Mouse (Mus musculus): ENCODE measurements at regions not wholly inside any gene's neighbourhood (a gene's known extent, or its start where the extent isn't known, plus 50 kb on each side); places are given as distances from the start of the nearest gene placed in this dataset.

DNA sequence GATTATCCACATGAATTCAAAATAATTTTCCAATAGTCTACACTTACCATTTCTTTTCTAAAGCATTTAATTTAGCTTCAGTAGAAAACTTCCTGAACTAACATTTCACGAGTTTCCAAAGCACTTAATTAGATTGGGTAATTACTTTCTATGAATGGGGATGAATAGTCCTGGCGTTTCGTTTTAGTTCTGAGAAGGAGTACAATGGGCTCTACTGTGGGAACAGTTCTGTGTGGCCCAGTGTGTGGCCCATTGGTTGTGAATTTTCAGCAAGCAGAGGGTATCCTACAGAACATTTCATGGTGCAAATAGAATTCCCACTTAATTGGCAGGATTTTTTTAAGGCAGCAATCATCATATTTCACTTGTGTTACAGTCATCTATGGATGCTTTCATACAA lies 95.5 kb downstream of the 1700017N19Rik start:
- Histone ChIP-seq H3K36me3 (ENCODE audit: control insufficient read depth, insufficient read depth, low read length) (no peaks in the 10 kb centered on the region), H3K27ac (ENCODE audit: control insufficient read depth, insufficient read depth, low read depth, low read length) (no peak overlapping the region), H3K27me3 (ENCODE audit: control insufficient read depth, insufficient read depth, low read length) (no peaks in the 10 kb centered on the region), H3K4me3 (ENCODE audit: control insufficient read depth, low read depth, low read length) (no peak overlapping the region), H3K4me1 (ENCODE audit: control insufficient read depth, insufficient read depth, low read length) (no peaks in the 10 kb centered on the region)
- no peak for TF ChIP-seq CTCF (IDR thresholded peaks at IDR 0.05; ENCODE audit: control insufficient read depth, insufficient read depth, insufficient replicate concordance, low read depth, low read length)
- no peak for TF ChIP-seq POLR2A (IDR thresholded peaks at IDR 0.05; ENCODE audit: control insufficient read depth, low read depth, low read length)

DNA sequence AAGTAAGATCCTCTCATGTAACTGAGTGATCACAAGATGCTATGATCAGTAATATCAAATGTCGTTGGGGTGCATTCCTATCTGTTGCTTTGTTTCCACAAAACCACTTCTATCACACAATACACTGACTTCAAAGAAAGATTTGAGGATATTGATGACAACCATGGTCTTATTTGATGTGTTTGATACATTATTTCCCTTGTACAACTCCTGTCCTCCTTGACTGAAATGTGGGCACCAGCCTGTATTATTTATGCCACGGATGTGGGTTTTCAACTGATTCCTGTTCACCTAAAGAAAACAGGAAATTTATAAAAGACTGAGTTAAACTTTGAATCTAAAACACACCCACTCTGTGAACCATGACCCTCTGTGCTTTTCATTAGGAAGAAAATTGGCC lies 105.7 kb downstream of the 1700017N19Rik start:
- no peaks in the 10 kb centered on the region for H3K27me3 ChIP-seq (ENCODE audit: control insufficient read depth, insufficient read depth, low read length)
- no peak overlapping the region for H3K4me3 ChIP-seq (ENCODE audit: control insufficient read depth, low read depth, low read length)
- no peak for TF ChIP-seq CTCF (IDR thresholded peaks at IDR 0.05; ENCODE audit: control insufficient read depth, insufficient read depth, insufficient replicate concordance, low read depth, low read length)
- no peak for TF ChIP-seq POLR2A (IDR thresholded peaks at IDR 0.05; ENCODE audit: control insufficient read depth, low read depth, low read length)
- H3K36me3 ChIP-seq (ENCODE audit: control insufficient read depth, insufficient read depth, low read length) = no peaks in the 10 kb centered on the region
- no peaks in the 10 kb centered on the region for H3K4me1 ChIP-seq (ENCODE audit: control insufficient read depth, insufficient read depth, low read length)
- H3K27ac ChIP-seq (ENCODE audit: control insufficient read depth, insufficient read depth, low read depth, low read length) = no peak overlapping the region

DNA sequence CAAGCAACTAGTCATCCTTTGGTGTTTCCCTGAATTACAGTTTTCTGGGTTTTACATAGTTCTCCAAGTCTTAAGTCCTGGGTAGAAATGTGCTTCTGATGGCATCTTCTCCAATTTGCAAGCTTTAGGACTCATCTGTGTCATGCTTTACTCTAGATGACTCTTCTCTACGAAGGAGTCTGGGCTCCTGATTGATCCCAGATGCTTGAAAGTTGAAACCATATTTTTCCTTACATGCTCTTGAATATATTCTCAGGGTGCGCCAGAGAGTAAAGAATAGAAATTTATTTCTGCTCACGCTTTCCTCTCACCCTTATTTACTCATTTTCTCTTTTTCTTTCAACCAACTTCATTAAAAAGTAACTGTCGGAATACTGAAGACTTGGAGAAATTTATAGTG lies 108.9 kb downstream of the 1700017N19Rik start:
- Histone ChIP-seq H3K36me3 (ENCODE audit: control insufficient read depth, insufficient read depth, low read length) (no peaks in the 10 kb centered on the region), H3K27me3 (ENCODE audit: control insufficient read depth, insufficient read depth, low read length) (no peaks in the 10 kb centered on the region), H3K4me1 (ENCODE audit: control insufficient read depth, insufficient read depth, low read length) (no peaks in the 10 kb centered on the region), H3K4me3 (ENCODE audit: control insufficient read depth, low read depth, low read length) (no peak overlapping the region), H3K27ac (ENCODE audit: control insufficient read depth, insufficient read depth, low read depth, low read length) (no peak overlapping the region)
- TF ChIP-seq POLR2A (IDR thresholded peaks at IDR 0.05; ENCODE audit: control insufficient read depth, low read depth, low read length) = no peak
- TF ChIP-seq CTCF (IDR thresholded peaks at IDR 0.05; ENCODE audit: control insufficient read depth, insufficient read depth, insufficient replicate concordance, low read depth, low read length) = no peak

DNA sequence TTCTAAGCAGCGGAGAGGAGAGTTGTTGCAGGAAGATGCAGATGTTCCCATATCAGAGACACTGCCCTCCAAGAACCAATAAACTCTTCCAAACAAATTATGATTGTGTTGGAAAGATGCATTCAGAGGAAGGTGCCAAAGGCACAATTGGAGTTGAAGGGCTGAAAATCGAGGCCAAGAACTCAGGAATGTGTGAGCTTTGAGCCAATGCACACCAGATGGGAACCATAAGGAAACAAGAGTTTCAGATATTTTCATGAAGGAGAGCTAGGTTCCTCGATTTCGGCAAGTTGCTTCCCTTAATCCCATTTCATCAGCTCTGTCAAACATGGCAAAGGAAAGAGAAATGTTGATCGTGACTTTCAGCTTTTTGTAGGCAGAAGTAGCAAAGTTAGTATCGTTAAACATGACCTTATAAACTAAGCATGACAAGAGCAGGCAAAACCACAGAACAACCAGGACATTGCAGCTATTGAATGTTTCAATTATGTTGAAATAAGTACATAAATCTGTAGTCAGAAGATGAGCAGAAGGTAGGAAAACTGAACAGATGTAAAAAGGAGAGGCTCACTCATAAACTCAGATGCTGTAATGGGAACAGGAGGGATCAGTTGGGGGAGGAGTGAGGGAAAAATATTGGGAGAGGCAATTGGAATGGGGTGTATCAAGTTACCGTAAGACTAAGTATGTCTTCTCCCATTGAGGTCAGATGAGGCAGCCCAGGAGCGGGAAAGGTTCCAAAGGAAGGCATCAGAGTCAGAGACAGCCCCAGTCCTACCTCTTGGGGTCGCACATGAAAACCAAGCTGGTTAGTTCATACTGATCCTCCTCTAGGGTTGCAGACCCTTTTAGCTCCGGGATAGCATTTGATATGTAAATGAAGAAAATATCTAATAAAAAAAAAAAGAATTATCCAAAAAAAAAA lies 110.3 kb downstream of the 1700017N19Rik start:
- no peaks in the 10 kb centered on the region for H3K4me1 ChIP-seq (ENCODE audit: control insufficient read depth, insufficient read depth, low read length)
- TF ChIP-seq POLR2A (IDR thresholded peaks at IDR 0.05; ENCODE audit: control insufficient read depth, low read depth, low read length) (no peak), CTCF (IDR thresholded peaks at IDR 0.05; ENCODE audit: control insufficient read depth, insufficient read depth, insufficient replicate concordance, low read depth, low read length) (no peak)

DNA sequence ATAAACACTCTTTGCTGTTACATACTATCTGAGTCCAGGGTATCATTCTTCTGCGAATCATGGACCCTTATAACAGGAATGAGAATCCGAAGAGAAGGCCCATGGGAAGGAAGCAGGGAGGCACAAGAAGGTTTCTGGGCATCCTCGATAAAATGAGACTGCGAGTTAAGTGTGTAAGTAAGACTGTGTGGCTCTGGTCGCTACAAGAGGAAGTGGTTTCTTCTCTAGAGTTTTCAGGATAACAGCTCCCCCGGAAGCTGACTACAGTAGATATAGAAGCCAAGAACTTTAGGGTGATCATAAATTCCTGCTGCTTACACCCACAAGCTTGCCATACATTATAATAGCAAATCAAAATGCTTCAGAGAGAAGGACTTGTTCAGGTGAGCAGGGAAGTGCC lies 111.7 kb downstream of the 1700017N19Rik start:
- no peaks in the 10 kb centered on the region for H3K27me3 ChIP-seq (ENCODE audit: control insufficient read depth, insufficient read depth, low read length)
- H3K27ac ChIP-seq (ENCODE audit: control insufficient read depth, insufficient read depth, low read depth, low read length) = no peak overlapping the region
- no peaks in the 10 kb centered on the region for H3K36me3 ChIP-seq (ENCODE audit: control insufficient read depth, insufficient read depth, low read length)
- H3K4me3 ChIP-seq (ENCODE audit: control insufficient read depth, low read depth, low read length) = no peak overlapping the region
- no peak for TF ChIP-seq CTCF (IDR thresholded peaks at IDR 0.05; ENCODE audit: control insufficient read depth, insufficient read depth, insufficient replicate concordance, low read depth, low read length)
- TF ChIP-seq POLR2A (IDR thresholded peaks at IDR 0.05; ENCODE audit: control insufficient read depth, low read depth, low read length) = no peak
- no peaks in the 10 kb centered on the region for H3K4me1 ChIP-seq (ENCODE audit: control insufficient read depth, insufficient read depth, low read length)

More for the DNA sequence above, 110.3 kb downstream of the 1700017N19Rik start:
- Histone ChIP-seq H3K27ac (ENCODE audit: control insufficient read depth, insufficient read depth, low read depth, low read length) (no peak overlapping the region), H3K36me3 (ENCODE audit: control insufficient read depth, insufficient read depth, low read length) (no peaks in the 10 kb centered on the region), H3K27me3 (ENCODE audit: control insufficient read depth, insufficient read depth, low read length) (no peaks in the 10 kb centered on the region), H3K4me3 (ENCODE audit: control insufficient read depth, low read depth, low read length) (no peak overlapping the region)

DNA sequence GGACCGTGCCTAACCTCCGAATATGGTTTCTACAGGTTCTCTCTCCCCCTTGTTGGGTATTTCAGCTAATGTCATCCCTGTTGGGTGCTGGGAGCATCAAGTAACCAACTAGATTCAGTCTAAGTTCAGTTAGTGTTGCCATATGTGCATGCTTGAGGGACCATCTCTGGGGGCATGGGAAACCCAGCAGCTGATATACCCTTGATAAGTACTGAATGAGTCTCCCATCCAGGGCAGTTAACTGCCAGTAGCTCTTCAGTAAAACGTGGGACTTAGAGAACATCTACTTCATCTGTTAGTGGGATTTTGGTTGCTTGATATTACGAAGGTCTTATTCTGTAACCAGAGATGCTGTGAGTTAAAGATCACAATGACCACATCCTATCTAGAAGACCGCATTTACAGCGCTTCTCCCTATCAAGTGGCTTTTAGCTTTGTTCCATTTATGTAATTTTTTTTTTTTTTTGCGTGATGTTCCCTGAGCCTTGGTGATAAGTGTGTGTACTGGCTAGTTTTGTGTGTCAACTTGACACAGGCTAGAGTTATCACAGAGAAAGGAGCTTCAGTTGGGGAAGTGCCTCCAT lies 125.9 kb downstream of the 1700017N19Rik start:
- TF ChIP-seq POLR2A (IDR thresholded peaks at IDR 0.05; ENCODE audit: control insufficient read depth, low read depth, low read length) = no peak
- no peak for TF ChIP-seq CTCF (IDR thresholded peaks at IDR 0.05; ENCODE audit: control insufficient read depth, insufficient read depth, insufficient replicate concordance, low read depth, low read length)
- Histone ChIP-seq H3K27me3 (ENCODE audit: control insufficient read depth, insufficient read depth, low read length) (no peaks in the 10 kb centered on the region), H3K4me1 (ENCODE audit: control insufficient read depth, insufficient read depth, low read length) (no peaks in the 10 kb centered on the region), H3K27ac (ENCODE audit: control insufficient read depth, insufficient read depth, low read depth, low read length) (no peak overlapping the region), H3K36me3 (ENCODE audit: control insufficient read depth, insufficient read depth, low read length) (no peaks in the 10 kb centered on the region), H3K4me3 (ENCODE audit: control insufficient read depth, low read depth, low read length) (no peak overlapping the region)

DNA sequence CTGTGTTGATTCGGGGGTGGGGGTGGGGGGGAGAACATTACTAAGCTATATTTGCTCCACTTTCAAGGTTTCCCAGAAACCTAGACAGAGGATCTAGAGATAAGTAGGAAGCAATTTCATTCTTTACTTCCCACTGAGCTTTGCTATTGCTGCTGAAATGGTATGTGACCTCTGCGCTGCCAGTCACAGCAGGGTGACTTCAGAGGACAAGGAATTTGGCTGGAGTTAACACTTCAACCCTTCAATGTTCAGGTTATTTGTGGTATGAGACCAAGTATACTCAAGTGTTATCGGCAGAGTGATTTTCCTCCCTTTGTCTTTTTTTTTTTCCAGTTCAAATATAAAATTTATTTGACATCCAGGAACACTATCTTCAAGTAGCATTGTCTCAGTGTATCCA lies 128.3 kb downstream of the 1700017N19Rik start:
- H3K27ac ChIP-seq (ENCODE audit: control insufficient read depth, insufficient read depth, low read depth, low read length) = no peak overlapping the region
- H3K4me1 ChIP-seq (ENCODE audit: control insufficient read depth, insufficient read depth, low read length) = no peaks in the 10 kb centered on the region
- H3K4me3 ChIP-seq (ENCODE audit: control insufficient read depth, low read depth, low read length) = no peak overlapping the region
- no peak for TF ChIP-seq POLR2A (IDR thresholded peaks at IDR 0.05; ENCODE audit: control insufficient read depth, low read depth, low read length)
- TF ChIP-seq CTCF (IDR thresholded peaks at IDR 0.05; ENCODE audit: control insufficient read depth, insufficient read depth, insufficient replicate concordance, low read depth, low read length) = no peak
- no peaks in the 10 kb centered on the region for H3K36me3 ChIP-seq (ENCODE audit: control insufficient read depth, insufficient read depth, low read length)
- H3K27me3 ChIP-seq (ENCODE audit: control insufficient read depth, insufficient read depth, low read length) = no peaks in the 10 kb centered on the region

Data from testis, adult 2 months (tissue).